Mouse (Mus musculus) ES-Bruce4 (cell line): ENCODE measurements around the gene Ubxn11. TPM values are rescaled to one million over a fixed set of nuclear protein-coding genes. Genes with fewer than 3 reads are reported as not detected.

ENCODE experiments used
- H3K27ac ChIP-seq: 2 replicates; pipeline ENCODE4 v1.5.1; 2012; ENCODE audit warnings: low read length, inconsistent platforms; ENCODE audit not compliant: insufficient read depth
- H3K27me3 ChIP-seq: 2 replicates; pipeline ENCODE4 v1.6.1; 2012; ENCODE audit warnings: mild to moderate bottlenecking, low read length, inconsistent platforms; ENCODE audit not compliant: control insufficient read depth, poor library complexity, insufficient read depth, severe bottlenecking
- H3K36me3 ChIP-seq: 2 replicates; pipeline ENCODE4 v1.6.1; 2012; ENCODE audit warnings: inconsistent platforms, mild to moderate bottlenecking, low read length, moderate library complexity; ENCODE audit not compliant: control insufficient read depth, poor library complexity, insufficient read depth, severe bottlenecking
- H3K4me1 ChIP-seq: one replicate; pipeline ENCODE4 v1.8.1; 2011; ENCODE audit warnings: low read length; ENCODE audit not compliant: control insufficient read depth, insufficient read depth
- H3K4me3 ChIP-seq: 2 replicates; pipeline ENCODE4 v1.5.1; 2011; ENCODE audit warnings: low read depth, mild to moderate bottlenecking, low read length
- H3K9ac ChIP-seq: 2 replicates; pipeline ENCODE4 v1.6.1; 2012; ENCODE audit warnings: low read depth, mild to moderate bottlenecking, inconsistent platforms; ENCODE audit not compliant: poor library complexity, severe bottlenecking
- H3K9me3 ChIP-seq: replicated peaks from 2 replicates; pipeline ENCODE4 v1.6.1; 2012; ENCODE audit warnings: mild to moderate bottlenecking, low read length, inconsistent platforms; ENCODE audit not compliant: control insufficient read depth, poor library complexity, insufficient read depth, severe bottlenecking
- CTCF ChIP-seq: IDR thresholded peaks from one replicate; pipeline ENCODE4 v1.8.1; 2011; ENCODE audit warnings: low read depth, low read length
- EP300 ChIP-seq: IDR thresholded peaks from 2 replicates; pipeline ENCODE4 v1.6.1; 2011; ENCODE audit warnings: low read depth, low read length; ENCODE audit not compliant: insufficient read depth
- POLR2A ChIP-seq: IDR thresholded peaks from one replicate; pipeline ENCODE4 v1.8.1; 2011; ENCODE audit warnings: low read length; ENCODE audit not compliant: insufficient read depth
- polyA plus RNA-seq: library from polyadenylated mRNA; stranded (reverse); fragments of >200 nt; gene quantifications from 2 replicates; pipeline ENCODE4 v1.2.4, GENCODE M21; 2011; ENCODE audit warnings: low read depth; ENCODE audit not compliant: missing spikeins, insufficient read depth, insufficient read length

The Ubxn11 gene
- polyA plus RNA-seq, 1 experiment: 11.6 TPM

DNA sequence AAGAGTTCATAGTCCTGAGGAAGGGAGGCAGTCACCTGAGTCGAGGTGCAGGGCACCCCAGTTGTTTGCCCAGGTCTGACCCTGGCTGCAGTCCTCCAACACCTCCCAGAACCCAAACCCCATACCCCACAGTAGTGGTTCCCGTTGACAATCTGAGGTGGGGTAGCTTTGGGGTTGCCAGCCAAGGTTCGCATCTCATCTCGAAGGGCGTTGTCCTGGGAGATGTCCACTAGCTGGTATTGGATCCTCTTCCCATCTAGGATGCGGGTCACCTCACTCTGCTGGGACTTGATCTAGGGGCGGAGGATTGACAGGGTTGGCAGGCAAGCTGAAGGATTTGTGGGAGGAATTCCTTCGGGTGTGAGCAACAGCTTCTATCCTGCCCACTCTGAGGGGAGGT lies 25.4 kb downstream of the Ubxn11 start:
- peak overlapping the region; percentile 86 for H3K4me3 ChIP-seq
- peak overlapping the region; percentile 74 for H3K9ac ChIP-seq
- H3K4me1 ChIP-seq: peaks cover 9% of the 10 kb centered on the region
- peaks cover 13% of the 10 kb centered on the region for H3K36me3 ChIP-seq
- TF ChIP-seq EP300: no peak
- H3K27me3 ChIP-seq: no peaks in the 10 kb centered on the region
- H3K27ac ChIP-seq: no peak overlapping the region
- H3K9me3 ChIP-seq: no peaks in the 10 kb centered on the region

DNA sequence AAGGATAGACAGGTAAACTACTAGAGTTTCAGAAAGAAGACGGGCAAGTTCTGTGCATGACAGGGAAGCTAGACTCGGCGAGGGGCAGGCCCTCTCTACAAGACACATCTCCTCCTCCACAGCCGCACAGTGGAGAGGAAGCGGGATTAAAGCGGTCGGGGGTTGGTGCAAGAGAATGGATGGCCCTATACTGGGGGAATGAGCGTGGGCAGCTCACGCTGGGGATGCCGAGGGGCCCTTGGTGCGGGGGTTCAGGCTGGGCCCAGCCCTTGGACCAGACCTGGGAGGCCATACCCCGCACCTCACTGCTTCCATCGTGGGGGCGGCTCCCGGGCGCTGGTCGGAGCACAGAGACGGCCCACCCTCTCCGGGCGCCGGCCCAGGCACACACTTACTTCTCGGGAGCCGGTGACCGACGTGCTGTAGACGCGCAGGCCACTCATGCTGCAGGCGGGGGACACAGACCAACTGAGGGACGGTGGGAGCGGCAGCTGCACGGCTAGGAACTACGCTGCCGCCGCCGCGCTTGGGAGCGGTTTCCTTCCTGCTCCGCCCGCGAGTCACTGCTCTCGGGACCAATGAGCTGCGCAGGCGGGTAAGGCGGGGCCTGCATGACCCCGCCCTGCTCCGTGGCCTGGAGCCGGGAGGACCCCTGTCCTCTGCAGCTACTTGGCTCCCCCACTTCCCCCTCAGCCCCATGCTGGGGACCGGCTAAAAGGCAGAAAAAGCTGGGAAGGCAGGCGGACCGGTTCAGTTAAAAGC lies 26.0 kb downstream of the Ubxn11 start, which contains the start of gene Sh3bgrl3:
Sh3bgrl3 (minus strand) TSS at position 569 of the 762 bp plus-strand sequence.
- H3K9me3 ChIP-seq: no peaks in the 10 kb centered on the region
- H3K36me3 ChIP-seq: peaks cover 13% of the 10 kb centered on the region
- H3K9ac ChIP-seq: peak within 1 kb of the TSS; percentile 74
- peak within 1 kb of the TSS; percentile 86 for H3K4me3 ChIP-seq
- H3K4me1 ChIP-seq: peaks cover 6% of the 10 kb centered on the region
- peak within 1 kb of the TSS; percentile 60; the same call in 1 of the 2 replicates for H3K27ac ChIP-seq
- TF ChIP-seq EP300 (no peak), POLR2A (peak; percentile 57)
- no peaks in the 10 kb centered on the region for H3K27me3 ChIP-seq

DNA sequence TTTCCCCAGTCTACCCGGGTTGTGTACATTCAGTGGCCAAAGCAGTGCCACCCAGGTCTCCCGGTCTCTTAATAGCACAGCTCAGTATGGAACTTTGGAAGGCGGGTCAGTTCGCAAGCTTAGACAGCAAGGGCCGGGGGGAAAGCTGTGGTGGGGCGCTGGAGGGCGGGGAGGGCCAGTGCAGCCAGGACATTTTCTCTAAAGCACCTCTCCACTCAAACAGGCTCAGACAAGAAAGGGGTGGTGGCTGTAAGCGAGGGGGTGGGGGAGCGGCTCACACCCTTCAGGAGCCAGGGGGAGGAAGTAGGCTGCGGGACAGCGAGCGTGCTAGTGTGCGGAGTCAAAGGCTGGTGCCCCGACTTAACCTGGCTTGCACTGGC lies 26.6 kb downstream of the Ubxn11 start:
- H3K4me3 ChIP-seq: peak overlapping the region; percentile 68

DNA sequence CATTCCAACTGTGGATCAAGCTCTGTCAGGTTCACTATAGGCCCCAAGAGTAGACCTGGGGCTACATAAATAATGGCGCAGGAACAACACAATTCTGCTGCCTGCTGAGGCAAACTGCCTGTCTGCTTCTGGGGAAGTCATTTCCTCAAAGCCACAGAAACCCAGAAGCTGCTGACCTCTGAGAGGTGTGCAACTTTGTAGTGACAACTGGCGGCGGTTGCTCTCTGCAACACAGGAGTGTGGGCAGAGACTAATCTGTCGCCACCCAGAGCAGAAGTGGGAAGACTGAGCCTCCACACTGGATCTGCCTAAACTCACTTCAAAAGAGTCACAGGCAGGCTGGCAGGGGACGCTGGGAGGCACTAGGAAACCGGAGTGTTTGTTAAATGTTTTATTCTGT lies 27.1 kb downstream of the Ubxn11 start:
- no peaks in the 10 kb centered on the region for H3K27me3 ChIP-seq
- peaks cover 13% of the 10 kb centered on the region for H3K36me3 ChIP-seq
- no peak for TF ChIP-seq EP300
- H3K27ac ChIP-seq: no peak overlapping the region
- H3K9me3 ChIP-seq: no peaks in the 10 kb centered on the region
- H3K4me3 ChIP-seq: no peak overlapping the region
- H3K4me1 ChIP-seq: peaks cover 4% of the 10 kb centered on the region
- H3K9ac ChIP-seq: no peak overlapping the region; the same call in 1 of the 2 replicates

More for the DNA sequence above, 26.6 kb downstream of the Ubxn11 start:
- Histone ChIP-seq H3K27me3 (no peaks in the 10 kb centered on the region), H3K4me1 (peaks cover 5% of the 10 kb centered on the region), H3K9ac (peak overlapping the region; percentile 74), H3K36me3 (peaks cover 13% of the 10 kb centered on the region), H3K27ac (peak overlapping the region; percentile 60; the same call in 1 of the 2 replicates), H3K9me3 (no peaks in the 10 kb centered on the region)
- TF ChIP-seq CTCF (no peak), POLR2A (no peak), EP300 (no peak)

DNA sequence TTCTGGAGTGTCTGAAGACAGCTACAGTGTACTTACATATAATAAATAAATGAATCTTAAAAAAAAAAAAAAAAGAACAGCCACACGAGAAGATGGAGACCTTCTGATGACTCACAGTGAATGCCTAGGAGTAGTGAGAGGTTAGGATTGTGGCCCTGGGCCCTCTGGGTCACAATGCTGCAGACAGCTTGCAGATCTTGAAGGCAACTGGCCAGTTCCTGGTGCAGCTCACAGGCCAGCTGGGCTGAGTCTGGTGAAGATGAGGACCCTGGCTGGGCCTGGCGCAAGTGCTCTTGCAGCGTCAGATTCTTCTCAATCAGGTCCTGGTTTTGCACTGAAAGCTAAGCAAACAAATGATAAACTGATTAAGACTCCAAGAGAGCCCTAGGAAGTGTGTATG lies 29.7 kb downstream of the Ubxn11 start:
- Histone ChIP-seq H3K36me3 (peaks cover 18% of the 10 kb centered on the region), H3K4me1 (no peaks in the 10 kb centered on the region), H3K9ac (no peak overlapping the region), H3K27ac (no peak overlapping the region), H3K4me3 (no peak overlapping the region), H3K9me3 (no peaks in the 10 kb centered on the region), H3K27me3 (no peaks in the 10 kb centered on the region)
- TF ChIP-seq POLR2A: no peak
- TF ChIP-seq CTCF: no peak
- TF ChIP-seq EP300: no peak

DNA sequence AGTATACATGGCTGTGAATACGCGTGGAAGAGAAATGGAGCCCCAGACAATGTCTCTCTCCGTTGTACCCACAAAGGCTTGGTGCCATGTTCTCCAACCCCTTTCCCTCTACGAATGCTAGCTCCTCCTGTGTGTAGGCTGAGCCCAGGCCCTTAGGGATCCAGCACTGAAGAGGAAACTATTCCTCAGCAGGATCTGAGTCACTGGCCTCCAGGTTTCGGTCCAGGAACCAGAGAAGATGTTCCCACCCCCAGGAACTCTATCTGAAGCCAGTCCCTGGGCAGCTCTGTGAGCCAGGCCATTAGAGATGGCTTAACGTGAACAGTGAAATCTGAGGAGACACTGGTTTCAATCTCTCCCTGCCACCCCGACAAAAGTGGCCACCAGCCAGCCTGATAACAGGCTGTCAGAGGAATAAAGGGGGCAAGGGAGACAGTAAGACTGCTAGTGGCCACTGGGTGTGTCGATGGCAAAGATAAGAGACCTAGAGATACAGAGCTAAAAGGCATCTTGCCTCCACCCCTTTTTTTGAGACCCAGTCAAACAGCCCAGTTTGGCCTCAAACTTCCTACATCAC lies 30.2 kb downstream of the Ubxn11 start:
- Histone ChIP-seq H3K27ac (no peak overlapping the region), H3K4me3 (no peak overlapping the region), H3K9me3 (no peaks in the 10 kb centered on the region), H3K9ac (no peak overlapping the region), H3K4me1 (no peaks in the 10 kb centered on the region), H3K27me3 (no peaks in the 10 kb centered on the region), H3K36me3 (peaks cover 18% of the 10 kb centered on the region)
- TF ChIP-seq EP300: no peak
- no peak for TF ChIP-seq POLR2A
- TF ChIP-seq CTCF: no peak
